Mouse (Mus musculus) WW6 (cell line): ENCODE measurements around the gene 9330159F19Rik.

Experiments used
- DNase-seq: peaks from one replicate; pipeline ENCODE4 v3.0.0-alpha.2; 2013; ENCODE audit warnings: low read depth, low spot score

9330159F19Rik gene

GRCm38 (mm10) chr10:29211453-29211852 is at the start of gene 9330159F19Rik:
Gene 9330159F19Rik, plus strand, starts transcription at chr10:29211606.
- no peak for DNase-seq

GRCm38 (mm10) chr10:29161664-29162063 is 49.7 kb upstream of the 9330159F19Rik start:
- DNase-seq: no peak

GRCm38 (mm10) chr10:29173778-29174177 is 37.6 kb upstream of the 9330159F19Rik start:
- DNase-seq: no peak

GRCm38 (mm10) chr10:29175656-29176055 is 35.8 kb upstream of the 9330159F19Rik start:
- DNase-seq: no peak

GRCm38 (mm10) chr10:29176881-29177280 is 34.5 kb upstream of the 9330159F19Rik start:
- no peak for DNase-seq

- no peak for DNase-seq
Measured at GRCm38 (mm10) chr10:29178003-29178402, 33.4 kb upstream of the 9330159F19Rik start.

GRCm38 (mm10) chr10:29180210-29180609 is 31.2 kb upstream of the 9330159F19Rik start:
- no peak for DNase-seq

- no peak for DNase-seq
Measured at GRCm38 (mm10) chr10:29181046-29181445, 30.4 kb upstream of the 9330159F19Rik start.

- DNase-seq: no peak
Measured at GRCm38 (mm10) chr10:29193769-29194168, 17.6 kb upstream of the 9330159F19Rik start.

GRCm38 (mm10) chr10:29196811-29197210 is 14.6 kb upstream of the 9330159F19Rik start:
- peak; percentile 28 for DNase-seq

GRCm38 (mm10) chr10:29198642-29199041 is 12.8 kb upstream of the 9330159F19Rik start, which contains the start of gene Gm49353:
Gene Gm49353, plus strand, starts transcription at chr10:29198954.
- no peak for DNase-seq

- no peak for DNase-seq
Measured at GRCm38 (mm10) chr10:29199835-29200234, 11.6 kb upstream of the 9330159F19Rik start.

GRCm38 (mm10) chr10:29200609-29201008 is 10.8 kb upstream of the 9330159F19Rik start:
- DNase-seq: no peak

- no peak for DNase-seq
Measured at GRCm38 (mm10) chr10:29206730-29207129, 4.7 kb upstream of the 9330159F19Rik start.

- no peak for DNase-seq
Measured at GRCm38 (mm10) chr10:29208735-29209134, 2.7 kb upstream of the 9330159F19Rik start.

GRCm38 (mm10) chr10:29213534-29214100 is 2.2 kb downstream of the 9330159F19Rik start:
- no peak for DNase-seq

- no peak for DNase-seq
Measured at GRCm38 (mm10) chr10:29216957-29217356, 5.6 kb downstream of the 9330159F19Rik start.

GRCm38 (mm10) chr10:29217451-29217850 is 6.0 kb downstream of the 9330159F19Rik start:
- no peak for DNase-seq

GRCm38 (mm10) chr10:29225329-29225728 is 13.9 kb downstream of the 9330159F19Rik start:
- DNase-seq: no peak

GRCm38 (mm10) chr10:29231208-29231607 is 19.8 kb downstream of the 9330159F19Rik start:
- DNase-seq: no peak
